Mouse (Mus musculus) spleen, postnatal 14 days (tissue): ENCODE data around the gene Dlgap1.

Experiments used
- DNase-seq, 2 experiments: peaks; one replicate each; pipeline ENCODE4 v3.0.0; 2021 to 2022; ENCODE audit warnings: low spot score in 2 of 2

Dlgap1 gene

DNA sequence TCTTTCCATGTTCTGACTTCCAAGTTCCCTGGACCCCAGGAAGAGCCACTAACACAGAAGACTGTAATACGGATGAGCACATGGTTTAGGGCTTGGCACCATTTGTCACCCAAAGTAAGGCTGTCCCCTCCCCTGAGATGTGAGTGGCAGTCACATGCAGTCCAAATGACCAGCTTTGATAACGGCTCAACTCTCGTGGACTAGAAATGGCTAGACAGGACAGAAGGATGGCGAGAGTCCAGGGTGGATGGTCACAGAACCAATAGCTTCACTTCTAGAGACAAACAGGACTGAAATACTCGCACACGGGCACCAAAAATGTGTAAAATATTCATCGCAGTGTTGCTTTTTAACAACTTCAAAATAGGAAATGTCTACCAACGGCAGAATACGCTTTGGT, 657.5 kb downstream of the Dlgap1 start:
- no peak for DNase-seq

GRCm38 (mm10) chr17:70626925-70627324, 658.1 kb downstream of the Dlgap1 start:
- no peak for DNase-seq

DNA sequence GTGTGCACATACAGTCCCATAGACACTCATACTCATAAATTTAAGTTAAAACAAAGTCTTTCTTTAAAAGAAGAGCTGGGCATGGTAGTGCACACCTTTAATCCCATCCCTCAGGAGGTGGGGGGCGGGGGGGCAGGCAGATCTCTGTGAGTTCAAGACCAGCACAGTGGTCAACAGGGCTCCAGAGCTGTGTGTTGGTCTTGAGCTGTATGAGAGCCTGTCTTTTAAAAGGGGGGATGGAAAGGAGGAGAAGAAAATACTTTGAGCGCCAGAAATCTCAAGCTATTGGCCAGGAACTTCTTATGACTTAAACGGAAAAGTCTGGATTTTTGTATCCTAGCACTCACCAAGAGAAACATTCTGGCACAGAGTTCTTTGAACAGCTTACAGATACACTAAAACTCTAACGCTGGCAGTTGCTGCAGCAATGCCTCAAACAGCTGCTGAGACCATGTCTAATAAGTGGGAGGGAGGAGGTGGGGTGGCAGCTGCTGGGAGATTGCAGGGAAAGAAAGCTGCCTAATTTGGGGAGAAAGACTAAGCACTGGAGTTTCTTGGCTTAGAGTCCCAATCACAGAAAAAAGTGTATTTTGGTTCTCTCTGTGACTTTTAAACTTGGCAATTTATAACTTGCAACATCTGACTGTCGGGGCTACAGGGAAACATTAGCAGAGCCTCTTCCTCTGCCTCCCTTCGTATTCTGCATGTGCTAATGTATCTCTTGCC, 660.9 kb downstream of the Dlgap1 start:
- DNase-seq, result no peak

GRCm38 (mm10) chr17:70633181-70633944, 664.5 kb downstream of the Dlgap1 start:
- no peak for DNase-seq

DNA sequence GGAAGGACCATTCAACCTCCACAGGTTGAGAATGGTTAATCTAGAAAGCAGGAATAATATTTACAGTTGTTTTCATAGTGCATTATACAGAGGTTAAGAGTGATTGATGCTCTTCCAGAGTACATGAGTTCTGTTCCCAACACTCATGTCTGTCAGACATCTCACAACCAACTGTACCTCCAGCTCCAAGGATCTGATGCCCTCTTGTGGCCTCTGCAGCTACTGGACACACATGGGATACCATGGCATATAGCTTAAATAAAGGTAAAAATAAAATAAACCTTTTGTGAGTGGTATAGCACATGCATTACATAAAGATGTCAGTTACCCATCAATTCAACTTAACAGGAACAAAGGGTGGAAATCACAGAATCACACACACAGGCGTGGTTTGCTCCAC, 674.3 kb downstream of the Dlgap1 start:
- no peak for DNase-seq

GRCm38 (mm10) chr17:70646641-70647040, 677.8 kb downstream of the Dlgap1 start:
- no peak for DNase-seq

- no peak for DNase-seq
Measured at GRCm38 (mm10) chr17:70661382-70661781, 692.5 kb downstream of the Dlgap1 start.

DNA sequence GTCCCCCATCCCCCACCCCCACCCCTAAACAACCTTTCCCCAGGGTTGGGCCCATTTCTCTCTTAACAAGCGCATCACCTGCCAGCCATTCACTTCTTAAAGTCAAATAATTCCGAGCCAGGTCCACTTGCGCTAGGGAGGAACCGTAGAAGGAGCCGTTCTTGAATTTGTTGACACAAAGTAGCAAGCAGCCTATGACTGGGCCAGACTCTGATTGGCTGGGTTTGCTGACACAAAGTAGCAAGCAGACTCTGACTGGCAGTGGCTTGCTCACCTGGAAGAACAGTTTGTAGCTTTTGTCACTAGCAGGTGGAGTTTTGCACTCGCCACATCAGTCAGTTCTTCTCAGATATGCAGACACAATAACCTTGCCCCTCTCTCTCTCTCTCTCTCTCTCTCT, 695.1 kb downstream of the Dlgap1 start:
- no peak for DNase-seq

GRCm38 (mm10) chr17:70664484-70665040, 695.7 kb downstream of the Dlgap1 start:
- DNase-seq, result no peak

DNA sequence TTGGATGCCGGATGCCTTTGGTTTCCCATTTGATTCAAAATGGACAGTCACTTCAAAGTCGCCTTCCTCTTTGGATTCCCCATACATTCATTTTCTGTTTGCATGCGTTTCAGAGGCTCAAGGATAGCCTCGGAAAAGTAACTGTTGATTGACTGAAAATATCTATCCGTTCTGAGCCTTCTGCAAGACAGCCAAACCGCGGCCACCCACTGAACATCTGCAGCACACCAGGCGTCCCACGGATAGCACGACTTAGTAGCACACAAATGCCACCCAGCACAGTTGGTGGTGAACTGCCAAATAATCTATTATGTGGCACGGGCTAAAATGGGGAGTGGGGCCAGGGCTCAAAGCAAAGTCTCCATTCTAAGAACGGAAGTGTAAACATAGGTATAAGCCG, 705.1 kb downstream of the Dlgap1 start:
- no peak for DNase-seq

- no peak for DNase-seq
Measured at GRCm38 (mm10) chr17:70676522-70676921, 707.6 kb downstream of the Dlgap1 start.

- peak; percentile 9 to 37 for DNase-seq
Measured at GRCm38 (mm10) chr17:70683561-70684167, 714.8 kb downstream of the Dlgap1 start.

DNA sequence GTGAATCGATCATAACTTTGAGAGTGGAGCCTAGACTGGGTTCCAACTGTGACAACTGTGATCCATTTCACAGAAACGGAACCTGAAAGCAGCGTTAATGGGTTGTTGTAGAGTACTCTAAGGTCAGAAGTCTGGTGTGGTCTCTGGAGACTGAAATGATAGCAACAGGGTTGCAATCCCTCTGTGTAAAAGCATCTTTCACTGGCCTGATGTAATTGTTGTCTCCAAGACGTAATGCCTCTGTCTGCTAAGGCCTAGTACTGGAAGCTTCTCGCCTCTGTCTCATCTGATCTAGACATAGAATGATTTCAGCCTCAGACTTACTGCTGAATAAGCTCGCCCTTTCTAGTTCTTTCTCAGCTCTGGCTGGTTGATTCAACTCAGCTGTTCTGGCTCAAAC, 721.3 kb downstream of the Dlgap1 start:
- no peak for DNase-seq

DNA sequence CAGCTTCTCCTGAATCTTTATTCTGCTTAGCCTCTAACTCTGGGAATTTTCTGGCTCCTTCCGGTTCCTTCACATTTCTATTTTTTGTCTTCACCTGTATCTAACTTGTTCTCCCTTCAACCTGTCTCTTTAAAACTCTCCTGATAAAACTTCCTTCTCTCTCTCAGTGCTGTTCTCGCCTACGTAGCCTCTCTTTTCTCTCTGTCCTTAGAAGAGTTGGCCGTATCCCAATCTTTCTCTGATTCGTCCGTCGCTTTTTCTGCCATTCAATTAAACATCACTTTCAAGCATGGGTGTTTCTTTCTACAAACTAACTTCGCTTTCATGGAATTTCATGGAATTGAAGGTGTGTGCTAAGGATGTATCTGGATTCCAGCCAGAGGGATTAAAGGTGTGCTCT, 721.7 kb downstream of the Dlgap1 start:
- no peak for DNase-seq

- DNase-seq, result peak; percentile 22 to 37
Measured at GRCm38 (mm10) chr17:70706976-70707818, 738.3 kb downstream of the Dlgap1 start.

DNA sequence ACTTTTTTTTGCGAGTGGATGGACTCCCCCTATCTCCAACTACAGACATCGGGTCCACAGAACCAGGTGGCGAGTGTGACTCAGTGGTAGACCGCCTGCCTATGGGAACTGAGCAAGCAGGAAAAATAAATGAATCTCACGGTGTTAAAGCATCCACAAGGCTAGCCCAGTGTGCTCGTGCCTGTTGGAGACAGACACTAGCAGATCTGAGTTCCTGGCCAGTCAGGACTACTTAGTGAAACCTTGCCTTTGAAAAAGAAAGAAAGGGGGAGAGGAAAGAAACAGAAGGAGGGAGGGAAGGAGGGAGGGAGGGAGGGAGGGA, 738.9 kb downstream of the Dlgap1 start:
- DNase-seq, result no peak

- no peak for DNase-seq
Measured at GRCm38 (mm10) chr17:70709545-70709944, 740.7 kb downstream of the Dlgap1 start.

- no peak for DNase-seq
Measured at GRCm38 (mm10) chr17:70713470-70713869, 744.6 kb downstream of the Dlgap1 start.

DNA sequence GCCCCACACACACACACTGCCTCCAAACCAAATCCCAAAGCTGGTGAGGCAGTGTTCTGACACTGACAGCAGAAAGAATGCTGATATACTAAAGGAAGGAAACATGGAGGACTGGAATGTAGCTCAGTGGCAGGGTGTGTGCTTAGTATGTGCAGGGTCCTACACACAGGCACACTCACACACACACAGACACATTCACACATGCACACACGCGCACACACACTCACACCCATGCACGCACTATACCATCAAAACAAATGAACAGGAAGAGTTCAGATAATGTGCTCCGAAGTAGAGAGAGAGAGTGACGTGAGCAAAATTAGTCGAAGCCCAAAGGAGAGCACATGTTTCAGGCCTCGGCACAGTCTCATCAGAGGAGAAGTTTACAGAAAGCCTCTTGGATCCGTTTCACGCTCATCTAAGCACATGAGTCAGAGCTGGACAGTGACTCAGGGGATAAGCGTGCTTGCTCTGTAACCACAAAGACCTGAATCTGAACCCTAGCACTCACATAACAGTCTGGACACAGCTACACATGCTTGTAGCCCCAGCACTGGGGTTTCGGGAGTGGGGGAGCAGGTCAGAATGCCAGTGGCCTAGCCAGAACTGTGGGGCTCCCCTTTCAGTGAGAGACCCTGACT, 750.9 kb downstream of the Dlgap1 start:
- DNase-seq, result no peak

DNA sequence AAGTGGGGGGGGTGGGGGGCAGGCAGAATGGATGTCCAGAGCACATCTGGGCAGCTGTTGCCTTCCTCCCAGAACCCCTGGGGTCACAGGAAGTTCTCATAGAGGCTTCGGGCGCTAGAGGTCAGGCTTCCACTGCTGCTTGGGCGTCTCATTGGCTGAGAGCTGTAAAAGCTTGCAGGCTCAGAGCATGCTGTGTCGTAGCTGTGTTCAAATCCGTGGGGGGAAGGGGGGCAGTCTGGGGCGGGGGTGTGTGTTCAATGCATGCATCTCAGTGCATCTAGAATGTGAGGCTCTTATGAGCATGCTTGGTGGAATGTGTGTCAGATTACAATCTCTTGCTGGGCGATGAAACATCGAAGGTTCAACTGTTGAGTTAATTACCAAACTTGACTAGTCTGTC, 751.9 kb downstream of the Dlgap1 start:
- no peak for DNase-seq

DNA sequence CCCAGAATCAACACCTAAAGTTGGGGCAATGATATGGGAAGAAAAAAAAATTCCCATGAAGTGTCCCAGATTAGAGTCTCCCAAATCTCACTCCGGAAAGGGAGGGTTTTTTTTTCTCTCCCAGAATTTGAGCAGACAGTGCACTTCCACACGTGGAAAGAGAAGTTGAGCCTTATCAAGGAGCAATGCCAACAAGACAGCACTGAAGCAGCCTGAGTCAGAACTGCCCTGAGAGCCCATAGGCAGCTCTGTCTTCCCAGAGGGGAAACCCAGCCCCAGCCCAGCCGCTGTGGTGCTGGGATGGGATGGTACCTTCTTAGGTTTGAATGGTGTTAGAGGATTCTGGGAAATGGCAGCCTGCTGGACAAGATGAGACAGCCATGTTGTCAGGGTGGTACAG, 753.3 kb downstream of the Dlgap1 start:
- DNase-seq, result no peak
